10 mouse cellular contexts compared by ENCODE assay signal in the genomic region with DNA sequence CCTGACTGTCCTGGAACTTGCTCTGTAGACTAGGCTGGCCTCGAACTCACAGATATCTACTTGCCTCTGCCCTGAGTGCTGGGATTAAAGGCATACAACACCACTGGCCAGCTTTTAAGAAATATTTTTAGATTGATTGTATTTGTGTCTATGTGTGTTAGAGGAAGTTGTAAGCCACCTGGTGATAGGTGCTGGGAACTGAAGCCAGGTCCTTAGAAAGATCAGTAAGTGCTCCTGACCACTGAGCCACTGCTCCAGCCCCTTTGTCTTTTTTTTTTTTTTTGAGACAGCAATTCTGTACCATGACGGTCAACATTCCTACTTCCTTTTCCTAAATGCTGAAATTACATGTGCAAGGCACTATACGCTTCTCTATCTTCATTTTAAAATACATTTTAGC. TPM values are rescaled to one million over a fixed set of nuclear protein-coding genes. Genes with fewer than 3 reads are reported as not detected.
DNase-seq lines count a peak whose midpoint lies in the region; ATAC-seq and TF ChIP-seq lines count a peak whose summit lies in the region.
"Had no signal": no experiment of that assay in that cellular context is flagged by ENCODE, and none has a peak within 500 bp of the region (broad histone marks: within the 10 kb centered on the region; RNA-seq: fewer than 3 reads in every experiment).

No protein-coding gene starts in this region.

- no peak for DNase-seq in liver, embryonic 11.5 days (ENCODE audit: low spot score)
- no peak for DNase-seq in liver
- DNase-seq in ZHBTc4 (ENCODE audit: low read depth, low spot score): peak; percentile 62
- DNase-seq in right cerebral cortex, postnatal 25 days: no peak
- DNase-seq: heart, adult 2 months had no signal

- no peak for ATAC-seq in liver, embryonic 11.5 days (replicated peaks; ENCODE audit: low FRiP score)
- ATAC-seq in intestine, postnatal 0 days: no peak
- no peak for ATAC-seq in neural tube, embryonic 13.5 days (ENCODE audit: low read depth)
- no peak for ATAC-seq in CD4-positive, CD25-positive, alpha-beta regulatory T cell, adult 4 months
- no peak for ATAC-seq in megakaryocyte, adult 5-6 weeks (ENCODE audit: poor library complexity, severe bottlenecking)

- 0 out of 2 replicates have a peak overlapping the region, but pooled peaks have one; percentile 99 for H3K27ac ChIP-seq in liver, embryonic 11.5 days (ENCODE audit: low read depth, low read length)
- H3K27ac ChIP-seq in intestine, postnatal 0 days (ENCODE audit: low read depth, low read length): no peak overlapping the region
- 0 out of 2 replicates have a peak overlapping the region, but pooled peaks have one; percentile 92 for H3K27ac ChIP-seq in neural tube, embryonic 13.5 days (replicated peaks)

- H3K27me3 ChIP-seq in liver, embryonic 11.5 days (replicated peaks; ENCODE audit: control insufficient read depth, insufficient read depth, low read length): peaks cover 3% of the 10 kb centered on the region; the same call in 1 of the 2 replicates
- H3K27me3 ChIP-seq in intestine, postnatal 0 days (replicated peaks; ENCODE audit: control insufficient read depth, insufficient read depth, low read length): no peaks in the 10 kb centered on the region
- H3K27me3 ChIP-seq in neural tube, embryonic 13.5 days: peaks cover 21% of the 10 kb centered on the region

- H3K9ac ChIP-seq in liver, embryonic 11.5 days (ENCODE audit: low read depth, low read length): peak overlapping the region; percentile 100
- H3K9ac ChIP-seq in intestine, postnatal 0 days (ENCODE audit: low read depth, low read length): no peak overlapping the region
- H3K9ac ChIP-seq in neural tube, embryonic 13.5 days: no peak overlapping the region

- peaks cover 20% of the 10 kb centered on the region for H3K36me3 ChIP-seq in liver, embryonic 11.5 days (ENCODE audit: control insufficient read depth, insufficient read depth, low read length)
- 0 out of 2 replicates have a peak, but pooled peaks cover 6% of the 10 kb centered on the region for H3K36me3 ChIP-seq in intestine, postnatal 0 days (ENCODE audit: control insufficient read depth, insufficient read depth)
- H3K36me3 ChIP-seq in neural tube, embryonic 13.5 days: peaks cover 26% of the 10 kb centered on the region

- H3K4me3 ChIP-seq in liver, embryonic 11.5 days (ENCODE audit: low read depth, low read length): peak overlapping the region; percentile 94
- H3K4me3 ChIP-seq in intestine, postnatal 0 days (ENCODE audit: low read depth, low read length): no peak overlapping the region
- H3K4me3 ChIP-seq in neural tube, embryonic 13.5 days: peak overlapping the region; percentile 98

- peaks cover 6% of the 10 kb centered on the region; the same call in 1 of the 2 replicates for H3K4me1 ChIP-seq in liver, embryonic 11.5 days (replicated peaks; ENCODE audit: control insufficient read depth, insufficient read depth, low read length)
- no peaks in the 10 kb centered on the region; the same call in 1 of the 2 replicates for H3K4me1 ChIP-seq in intestine, postnatal 0 days (replicated peaks; ENCODE audit: control insufficient read depth, insufficient read depth, low read length)
- H3K4me1 ChIP-seq in neural tube, embryonic 13.5 days (replicated peaks): peaks cover 20% of the 10 kb centered on the region

- no peaks in the 10 kb centered on the region for H3K9me3 ChIP-seq in liver, embryonic 11.5 days (ENCODE audit: control insufficient read depth, low read length)
- no peaks in the 10 kb centered on the region for H3K9me3 ChIP-seq in intestine, postnatal 0 days (ENCODE audit: control insufficient read depth)
- H3K9me3 ChIP-seq in neural tube, embryonic 13.5 days: no peaks in the 10 kb centered on the region

- peak overlapping the region; percentile 70 for H3K4me2 ChIP-seq in liver, embryonic 11.5 days
- H3K4me2 ChIP-seq in intestine, postnatal 0 days (replicated peaks; ENCODE audit: low read depth): peak overlapping the region; percentile 75; the same call in 1 of the 2 replicates
- no peak overlapping the region for H3K4me2 ChIP-seq in neural tube, embryonic 13.5 days

- 79% methylated on average over 3 of the region's 3 CpGs for WGBS in liver, embryonic 11.5 days
- WGBS in intestine, postnatal 0 days: 79% methylated on average over 3 of the region's 3 CpGs
- 88% methylated on average over 3 of the region's 3 CpGs for WGBS in neural tube, embryonic 13.5 days

- TF ChIP-seq CTCF in intestine, postnatal 0 days (IDR thresholded peaks at IDR 0.05; ENCODE audit: low read depth): no peak

RNA-seq across cellular contexts. Expression of gene Hspa1b, which starts 5.8 kb away (rescaled TPM):
- 0.14 and 0.41 TPM in 2 replicates for polyA plus RNA-seq in liver, embryonic 11.5 days (2014; fragmentation: Nextera tagmentation; extraction: Ambion mirVana)
- polyA plus RNA-seq in intestine, postnatal 0 days (2015; fragmentation: Nextera tagmentation; extraction: Ambion mirVana): 0.64 and 1.1 TPM in 2 replicates
- polyA plus RNA-seq in neural tube, embryonic 13.5 days (2015; fragmentation: Nextera tagmentation; extraction: Ambion mirVana): 0.38 and 0.47 TPM in 2 replicates
- polyA plus RNA-seq in CD4-positive, CD25-positive, alpha-beta regulatory T cell, adult 4 months (2017; shearing (Covaris generic)): 1 to 10 TPM in 1 of 2 experiments, under 1 TPM in 1; 0.84 to 3.7 TPM
- 14.9 and 22.6 TPM in 2 replicates for total RNA-seq in megakaryocyte, adult 5-6 weeks (2015)
- 23.0 and 30.6 TPM in 2 replicates for total RNA-seq in megakaryocyte, adult 5-6 weeks (2017)

RNA-seq across cellular contexts. Expression of gene Gm20481, which starts 16.5 kb away (rescaled TPM):
- not detected in 2 replicates for polyA plus RNA-seq in liver, embryonic 11.5 days (2014; fragmentation: Nextera tagmentation; extraction: Ambion mirVana)
- polyA plus RNA-seq in intestine, postnatal 0 days (2015; fragmentation: Nextera tagmentation; extraction: Ambion mirVana): 0.43 TPM in 1 of 2 replicates, not detected in the other
- polyA plus RNA-seq in neural tube, embryonic 13.5 days (2015; fragmentation: Nextera tagmentation; extraction: Ambion mirVana): not detected in 2 replicates
- polyA plus RNA-seq in CD4-positive, CD25-positive, alpha-beta regulatory T cell, adult 4 months (2017; shearing (Covaris generic)): 1 to 10 TPM in 1 of 2 experiments, not detected in 1; 3.1 TPM
- total RNA-seq in megakaryocyte, adult 5-6 weeks (2015): not detected in 2 replicates
- total RNA-seq in megakaryocyte, adult 5-6 weeks (2017): not detected in 2 replicates
- total RNA-seq: heart, adult 2 months had no signal
- polyA plus RNA-seq: heart, adult 2 months; large intestine, adult 2 months had no signal

RNA-seq across cellular contexts. Expression of gene Hspa1a, which starts 18.7 kb away (rescaled TPM):
- 4.7 and 5.7 TPM in 2 replicates for polyA plus RNA-seq in liver, embryonic 11.5 days (2014; fragmentation: Nextera tagmentation; extraction: Ambion mirVana)
- polyA plus RNA-seq in intestine, postnatal 0 days (2015; fragmentation: Nextera tagmentation; extraction: Ambion mirVana): 6.4 and 6.5 TPM in 2 replicates
- polyA plus RNA-seq in neural tube, embryonic 13.5 days (2015; fragmentation: Nextera tagmentation; extraction: Ambion mirVana): 6.0 and 6.3 TPM in 2 replicates
- polyA plus RNA-seq in CD4-positive, CD25-positive, alpha-beta regulatory T cell, adult 4 months (2017; shearing (Covaris generic)): 1 to 10 TPM in 1 of 2 experiments, not detected in 1; 1.1 TPM
- total RNA-seq in megakaryocyte, adult 5-6 weeks (2015): 10.8 and 12.4 TPM in 2 replicates
- total RNA-seq in megakaryocyte, adult 5-6 weeks (2017): 29.2 and 32.0 TPM in 2 replicates

RNA-seq across cellular contexts. Expression of gene Hspa1l, which starts 19.2 kb away (rescaled TPM):
- 0.66 and 1.5 TPM in 2 replicates for polyA plus RNA-seq in liver, embryonic 11.5 days (2014; fragmentation: Nextera tagmentation; extraction: Ambion mirVana)
- 0.22 and 0.25 TPM in 2 replicates for polyA plus RNA-seq in intestine, postnatal 0 days (2015; fragmentation: Nextera tagmentation; extraction: Ambion mirVana)
- polyA plus RNA-seq in neural tube, embryonic 13.5 days (2015; fragmentation: Nextera tagmentation; extraction: Ambion mirVana): 1.5 and 2.2 TPM in 2 replicates
- 1 to 10 TPM in 1 of 2 experiments, under 1 TPM in 1; 0.17 to 1.3 TPM for polyA plus RNA-seq in CD4-positive, CD25-positive, alpha-beta regulatory T cell, adult 4 months (2017; shearing (Covaris generic))
- not detected in 2 replicates for total RNA-seq in megakaryocyte, adult 5-6 weeks (2015)
- 0.22 TPM in 1 of 2 replicates, not detected in the other for total RNA-seq in megakaryocyte, adult 5-6 weeks (2017)

RNA-seq across cellular contexts. Expression of gene Neu1, which starts 22.2 kb away (rescaled TPM):
- polyA plus RNA-seq in liver, embryonic 11.5 days (2014; fragmentation: Nextera tagmentation; extraction: Ambion mirVana): 24.4 and 26.4 TPM in 2 replicates
- polyA plus RNA-seq in intestine, postnatal 0 days (2015; fragmentation: Nextera tagmentation; extraction: Ambion mirVana): 522 and 580 TPM in 2 replicates
- polyA plus RNA-seq in neural tube, embryonic 13.5 days (2015; fragmentation: Nextera tagmentation; extraction: Ambion mirVana): 30.2 and 30.6 TPM in 2 replicates
- 10 to 100 TPM; 32.5 to 40.6 TPM for polyA plus RNA-seq in CD4-positive, CD25-positive, alpha-beta regulatory T cell, adult 4 months (2017; shearing (Covaris generic))
- total RNA-seq in megakaryocyte, adult 5-6 weeks (2015): 18.1 and 22.9 TPM in 2 replicates
- 23.4 and 23.7 TPM in 2 replicates for total RNA-seq in megakaryocyte, adult 5-6 weeks (2017)
